Mouse (Mus musculus) adipocyte (in vitro differentiated cells): ENCODE results near the gene Kifc5b.
"Not testable (repeated sequence)": the region's sequence is repeated elsewhere in the genome, so short reads cannot be mapped to it uniquely, and the experiment has no call there.

Experiments
- DNase-seq: peaks from one replicate; pipeline ENCODE4 v3.0.0-alpha.2; 2016; ENCODE audit warnings: low spot score

The Kifc5b gene

DNA sequence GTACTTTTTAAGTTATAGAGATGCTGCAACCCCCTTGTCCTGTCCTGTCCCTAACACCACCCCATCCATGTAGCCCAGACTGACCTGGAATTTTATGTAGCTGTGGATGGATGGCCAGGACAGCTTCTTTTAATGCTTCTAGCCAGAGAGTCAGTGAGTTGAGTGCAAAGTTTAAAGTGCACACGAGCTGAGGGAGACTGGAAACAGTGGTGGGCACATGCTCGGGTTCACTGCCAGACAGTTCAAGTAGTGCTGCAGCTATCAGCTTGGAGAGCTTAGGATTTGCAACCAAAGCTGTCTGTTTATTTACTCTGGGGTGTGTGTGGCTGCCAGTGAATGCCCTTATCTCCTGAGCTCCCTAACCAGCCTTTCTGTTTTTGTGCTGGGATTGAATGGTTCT is 2.6 kb downstream of the Kifc5b start:
- DNase-seq: not testable (repeated sequence)

DNA sequence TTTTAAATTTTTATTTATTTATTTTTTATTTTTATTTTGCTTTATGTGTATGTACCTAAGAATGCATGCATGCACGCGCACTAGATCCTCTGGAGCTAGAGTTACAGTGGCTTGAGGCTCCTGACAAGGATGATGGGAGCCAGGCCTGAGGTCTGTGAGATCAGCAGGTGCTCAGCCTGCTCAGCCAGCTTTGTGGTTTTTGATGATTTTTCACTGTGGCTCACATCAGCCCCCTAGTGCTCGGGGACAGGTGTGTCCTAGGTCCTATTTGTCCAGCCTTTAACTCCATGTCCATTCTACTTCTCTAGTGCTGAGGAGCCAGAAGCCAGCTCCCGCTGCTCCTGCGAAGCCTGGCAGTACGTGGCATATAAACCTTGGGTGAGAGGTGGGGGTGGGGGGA is 5.5 kb downstream of the Kifc5b start:
- DNase-seq: not testable (repeated sequence)

DNA sequence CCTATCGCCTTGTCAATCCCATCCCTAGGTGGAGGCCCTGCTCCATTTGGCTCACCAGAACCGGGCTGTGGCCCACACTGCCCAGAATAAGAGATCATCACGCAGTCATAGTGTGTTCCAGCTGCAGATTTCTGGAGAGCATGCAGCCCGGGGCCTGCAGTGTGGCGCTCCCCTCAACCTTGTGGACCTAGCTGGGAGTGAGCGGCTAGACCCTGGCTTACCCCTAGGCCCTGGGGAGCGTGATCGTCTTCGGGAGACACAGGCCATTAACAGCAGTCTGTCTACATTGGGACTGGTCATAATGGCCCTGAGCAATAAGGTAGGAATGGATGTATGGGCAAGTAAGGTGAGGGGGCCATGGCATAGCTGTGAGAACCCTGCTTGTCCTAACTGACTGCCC is 8.5 kb downstream of the Kifc5b start:
- DNase-seq: not testable (repeated sequence)

DNA sequence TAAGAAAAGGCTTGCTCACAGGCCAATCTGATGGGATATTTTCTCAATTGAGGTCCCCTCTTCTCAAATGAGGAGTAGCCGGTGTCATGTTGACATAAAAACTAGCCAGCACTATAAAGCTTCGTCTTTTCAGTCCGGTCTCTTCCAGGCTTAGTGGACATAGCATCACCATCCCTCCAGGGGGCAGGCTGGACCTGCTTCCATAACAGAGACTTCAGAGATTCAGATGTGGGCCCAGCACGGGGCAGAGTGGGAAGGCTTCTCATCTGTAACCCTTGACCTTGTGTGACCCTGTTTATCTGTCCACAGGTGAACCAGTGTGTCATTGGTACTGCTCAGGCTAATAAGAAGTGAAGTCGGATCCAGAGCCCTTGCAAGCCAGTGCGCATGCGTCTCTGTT is 14.9 kb downstream of the Kifc5b start:
- DNase-seq: peak; percentile 70

DNA sequence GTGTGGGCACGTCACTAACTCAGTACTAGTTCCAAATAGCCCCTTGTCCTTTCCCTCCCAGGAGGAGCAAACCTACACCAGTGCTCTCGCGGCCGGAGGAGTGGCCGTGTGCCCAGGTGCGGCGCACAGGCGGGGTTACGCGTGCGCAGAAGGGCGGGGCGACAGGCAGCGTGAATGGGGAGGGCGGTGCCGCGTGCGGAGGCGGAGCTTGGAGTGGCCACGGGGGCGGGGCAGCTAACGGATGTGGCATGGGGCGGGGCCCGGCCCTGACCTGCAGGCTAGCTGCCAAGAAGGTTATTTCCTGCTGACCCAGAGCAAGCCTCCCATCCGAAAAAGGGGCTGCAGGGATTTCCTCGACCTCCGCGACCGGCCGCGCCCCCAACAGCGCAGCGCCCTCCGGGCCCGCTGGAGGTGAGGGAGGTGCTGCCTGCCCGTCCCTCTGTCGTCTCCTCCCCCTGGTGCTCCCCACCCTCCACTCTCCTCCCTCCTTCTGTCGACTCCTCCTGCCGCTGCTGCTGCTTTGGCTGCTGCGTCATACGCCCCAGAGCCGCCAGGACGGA is 16.0 kb downstream of the Kifc5b start, which contains the start of gene Phf1:
Phf1 (plus strand) TSS at position 214 of the 560 bp plus-strand sequence.
- peak; percentile 94 for DNase-seq

DNA sequence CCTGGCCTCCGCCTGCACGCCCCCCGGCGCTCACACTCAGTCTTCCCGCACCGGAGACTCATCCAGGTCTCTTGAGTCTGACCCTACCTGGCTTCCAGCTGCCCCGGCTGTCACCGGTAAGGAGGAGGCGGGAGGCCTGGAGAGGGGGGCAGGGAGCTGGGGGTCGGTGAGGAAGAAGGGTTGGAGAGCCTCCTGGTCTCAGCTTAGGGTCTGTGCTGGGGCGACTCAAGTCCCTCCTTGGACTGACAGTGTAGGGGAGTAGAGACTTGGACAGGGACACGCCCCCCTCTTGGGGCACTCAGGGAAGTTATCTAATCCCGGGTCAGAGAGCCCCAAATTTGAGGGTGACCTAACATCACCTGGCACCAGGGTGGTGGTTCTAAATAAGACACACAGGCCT is 16.5 kb downstream of the Kifc5b start:
- DNase-seq: peak; percentile 39

DNA sequence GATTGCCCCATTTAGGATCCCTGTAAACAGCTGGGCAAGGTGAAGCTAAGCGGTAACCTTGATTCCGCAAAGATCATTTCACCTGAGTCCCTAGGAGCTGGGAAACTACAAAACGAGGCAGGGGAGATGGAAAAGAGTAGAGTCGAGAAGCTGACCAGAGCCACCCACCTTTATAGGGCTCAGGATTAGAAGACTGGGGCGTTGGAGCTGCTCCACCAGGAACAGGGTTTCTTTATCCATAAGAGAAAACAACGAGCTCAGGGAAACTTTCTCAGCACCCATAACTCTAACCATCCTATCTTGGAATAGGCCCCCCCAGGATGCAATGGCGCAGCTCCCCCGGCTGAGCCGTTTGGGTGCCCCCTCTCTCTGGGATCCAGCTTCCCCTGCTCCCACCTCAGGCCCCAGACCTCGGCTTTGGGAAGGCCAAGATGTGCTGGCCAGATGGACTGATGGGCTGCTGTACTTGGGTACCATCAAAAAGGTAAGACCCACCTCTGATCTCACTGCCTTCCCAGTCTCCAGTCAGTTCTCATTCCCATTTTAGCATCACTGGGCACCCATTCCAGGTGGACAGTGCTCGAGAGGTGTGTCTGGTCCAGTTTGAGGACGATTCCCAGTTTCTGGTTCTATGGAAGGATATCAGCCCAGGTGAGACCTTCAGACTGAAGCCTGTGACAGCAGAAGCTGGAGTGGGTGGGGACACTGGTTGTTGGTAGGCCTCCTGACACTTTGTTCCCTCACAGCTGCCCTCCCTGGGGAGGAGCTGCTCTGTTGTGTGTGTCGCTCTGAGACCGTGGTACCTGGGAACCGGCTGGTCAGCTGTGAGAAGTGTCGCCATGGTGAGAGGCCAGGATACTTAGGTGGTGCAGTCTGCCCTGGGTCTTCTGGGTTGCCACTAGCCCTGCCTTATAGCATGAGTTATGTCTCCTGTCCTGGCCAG is 17.3 kb downstream of the Kifc5b start:
- DNase-seq: no peak

DNA sequence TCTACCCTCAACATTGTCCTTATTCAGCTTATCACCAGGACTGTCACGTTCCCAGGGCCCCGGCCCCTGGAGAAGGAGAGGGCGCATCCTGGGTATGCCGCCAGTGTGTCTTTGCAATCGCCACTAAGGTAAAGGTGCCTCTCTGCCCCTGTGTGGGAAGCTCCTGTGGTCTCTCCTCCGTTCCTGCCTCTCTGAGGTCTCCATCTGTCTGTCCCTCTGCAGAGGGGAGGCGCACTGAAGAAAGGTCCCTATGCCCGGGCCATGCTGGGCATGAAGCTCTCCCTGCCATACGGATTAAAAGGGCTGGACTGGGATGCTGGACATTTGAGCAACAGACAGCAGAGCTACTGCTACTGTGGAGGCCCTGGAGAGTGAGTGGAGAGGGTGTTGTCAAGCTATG is 18.1 kb downstream of the Kifc5b start:
- no peak for DNase-seq

DNA sequence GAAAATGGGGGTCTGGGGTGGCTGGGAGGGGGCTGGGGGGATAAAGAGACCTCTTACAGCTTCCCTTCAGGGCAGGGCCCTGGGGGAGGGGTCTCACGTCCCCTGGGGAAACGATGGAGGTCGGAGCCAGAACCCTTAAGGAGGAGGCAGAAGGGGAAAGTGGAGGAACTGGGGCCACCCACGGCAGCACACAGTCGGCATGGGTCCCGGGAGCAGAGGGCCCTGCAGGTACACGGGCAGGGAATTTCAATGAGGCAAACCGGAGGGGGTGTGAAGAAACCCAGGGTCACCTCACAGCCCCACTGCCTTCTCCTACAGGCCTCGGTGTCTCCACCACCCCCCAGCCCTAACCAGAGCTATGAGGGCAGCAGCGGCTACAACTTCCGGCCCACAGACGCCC is 19.6 kb downstream of the Kifc5b start:
- no peak for DNase-seq

DNA sequence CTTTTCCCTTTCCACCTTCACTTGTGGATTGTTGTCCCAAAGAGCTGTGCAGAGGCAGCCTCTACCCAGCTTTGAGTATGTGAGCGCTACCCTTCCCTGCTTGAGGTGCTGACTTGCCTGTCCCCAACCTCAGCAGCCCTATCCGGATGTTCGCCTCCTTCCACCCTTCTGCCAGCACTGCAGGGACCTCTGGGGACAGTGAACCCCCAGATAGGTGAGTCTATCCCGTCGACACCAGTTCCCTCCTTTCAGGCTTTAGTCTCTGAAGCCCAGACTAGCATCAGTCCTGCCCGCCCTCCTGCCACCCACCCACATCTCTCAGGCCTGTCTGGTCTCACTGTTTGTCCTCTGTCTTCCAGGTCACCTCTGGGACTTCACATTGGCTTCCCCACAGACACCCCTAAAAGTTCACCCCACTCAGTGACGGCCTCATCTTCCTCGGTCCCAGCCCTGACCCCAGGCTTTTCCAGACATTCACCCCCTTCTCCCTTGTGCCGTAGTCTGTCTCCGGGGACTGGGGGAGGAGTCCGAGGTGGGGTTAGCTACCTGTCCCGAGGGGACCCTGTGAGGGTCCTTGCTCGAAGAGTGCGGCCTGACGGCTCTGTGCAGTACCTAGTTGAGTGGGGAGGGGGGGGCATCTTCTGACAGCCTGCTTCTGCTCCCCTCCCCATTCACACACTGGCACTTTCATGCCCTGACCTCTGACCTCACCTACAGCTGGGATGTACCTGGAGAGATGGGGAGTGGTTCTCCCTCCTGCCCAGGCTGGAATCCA is 20.2 kb downstream of the Kifc5b start:
- no peak for DNase-seq

DNA sequence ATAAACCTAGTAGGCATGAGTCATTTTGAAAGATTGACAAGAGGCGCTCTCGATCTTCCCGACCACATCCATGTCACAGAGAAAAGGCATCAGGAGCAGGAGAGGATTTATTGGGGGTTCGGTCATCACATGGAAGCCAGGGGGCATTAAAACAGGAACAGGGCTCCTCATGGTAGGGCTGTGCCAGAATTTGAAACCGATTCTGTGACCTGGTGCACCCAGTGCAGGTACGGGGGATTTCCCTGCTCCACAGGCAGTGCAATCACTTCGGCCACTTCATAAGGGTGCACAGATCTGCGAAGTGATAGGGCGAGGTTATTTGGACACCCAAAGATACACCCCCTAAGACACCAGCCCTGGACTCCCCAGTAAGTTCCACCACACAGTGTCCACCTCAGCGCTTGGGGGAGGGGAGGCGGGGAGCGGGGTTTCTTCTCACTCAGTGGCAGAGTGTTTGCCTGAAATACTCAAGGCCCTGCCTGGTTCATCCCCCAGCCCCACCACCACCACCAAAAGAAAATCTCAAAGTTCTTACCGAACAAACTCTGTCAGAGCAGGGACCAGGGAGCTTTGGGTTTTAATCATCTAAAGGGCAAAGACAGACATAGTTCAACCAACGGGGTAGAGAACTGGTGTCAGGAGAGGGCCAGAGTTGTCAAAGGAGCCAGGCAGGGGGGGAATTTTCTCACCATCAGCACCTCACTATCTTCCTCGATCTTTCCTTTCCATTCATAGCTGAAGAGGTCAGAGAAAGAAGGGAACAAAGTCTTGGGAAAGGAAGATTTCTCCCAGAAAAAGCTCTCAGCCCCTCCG is 21.2 kb downstream of the Kifc5b start:
- no peak for DNase-seq

DNA sequence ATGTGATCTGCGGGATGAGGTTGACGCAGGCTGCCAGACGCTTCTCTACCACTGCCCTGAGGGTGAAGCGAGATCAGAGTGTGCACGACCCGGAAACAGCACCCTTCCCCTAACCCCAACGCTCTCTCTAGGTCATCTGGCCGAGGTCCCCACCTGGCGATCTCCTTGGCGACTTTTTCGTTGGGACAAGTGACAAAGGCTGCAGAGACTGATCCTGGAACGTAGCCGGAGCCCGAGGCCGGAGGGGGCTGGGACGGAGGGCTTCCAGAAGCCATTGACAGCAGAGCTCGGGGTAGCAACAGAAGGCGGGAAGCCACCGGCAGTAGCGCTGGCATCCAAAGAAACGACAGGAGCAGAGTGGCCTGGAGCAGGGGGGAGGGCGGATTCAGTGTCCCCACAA is 21.8 kb downstream of the Kifc5b start:
- no peak for DNase-seq

DNA sequence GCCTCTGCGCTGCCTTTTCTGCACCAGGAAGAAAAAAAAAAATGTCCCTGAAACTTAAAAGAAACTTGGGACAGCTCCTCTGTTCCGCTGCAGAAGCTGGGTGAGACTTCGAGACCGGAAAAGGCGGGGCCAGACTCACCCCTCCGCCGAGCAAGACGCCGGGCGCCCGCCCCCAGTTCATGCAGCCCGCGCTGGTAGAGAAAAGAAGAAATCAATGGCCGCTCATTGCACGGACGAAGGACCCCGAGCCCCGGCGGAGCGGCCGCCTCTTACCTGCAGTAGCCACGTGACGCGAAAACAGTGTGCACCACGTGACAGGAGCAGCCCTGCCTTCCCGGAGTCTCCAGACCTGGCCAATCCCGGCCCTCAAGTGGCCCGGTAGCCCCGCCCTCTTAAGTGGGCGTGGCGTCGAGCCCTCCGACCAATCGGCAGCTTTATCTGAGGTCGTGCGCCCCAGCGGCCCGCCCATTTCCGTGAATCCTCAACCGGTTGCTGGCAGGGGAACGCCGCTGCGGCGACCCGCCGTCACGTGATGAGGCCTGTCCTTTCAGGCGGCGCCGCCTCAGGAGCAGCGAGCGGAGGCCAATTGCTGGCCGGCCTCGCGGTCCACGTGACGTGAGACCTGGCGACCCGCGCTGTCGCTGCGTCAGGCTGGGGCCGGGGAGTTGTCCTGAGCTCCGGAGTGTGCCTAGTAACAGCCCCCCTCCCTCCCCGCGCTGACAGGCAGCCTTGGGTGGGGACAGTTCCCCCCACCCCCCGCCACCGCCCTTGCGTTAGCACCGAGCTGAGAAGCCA is 22.5 kb downstream of the Kifc5b start, which contains the start of gene Cuta:
Cuta (minus strand) TSS at position 392 of the 795 bp plus-strand sequence.
- DNase-seq: peak; percentile 100

DNA sequence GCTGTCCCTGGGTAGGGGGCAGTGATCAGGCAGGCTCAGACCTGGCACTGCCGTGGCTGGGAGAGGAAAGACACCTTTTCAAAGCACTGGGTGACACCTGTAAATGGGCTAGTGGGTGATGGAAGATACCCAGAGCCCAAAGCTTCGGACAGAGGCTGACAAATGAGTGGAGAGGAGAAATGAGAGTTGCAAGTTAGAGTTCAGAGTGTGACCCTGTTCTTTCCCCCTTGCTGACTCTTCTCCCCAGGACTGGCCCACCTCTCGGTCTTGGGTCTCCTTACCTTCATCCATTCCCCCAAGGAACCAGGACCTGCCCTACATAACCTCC is 23.0 kb downstream of the Kifc5b start:
- DNase-seq: no peak

DNA sequence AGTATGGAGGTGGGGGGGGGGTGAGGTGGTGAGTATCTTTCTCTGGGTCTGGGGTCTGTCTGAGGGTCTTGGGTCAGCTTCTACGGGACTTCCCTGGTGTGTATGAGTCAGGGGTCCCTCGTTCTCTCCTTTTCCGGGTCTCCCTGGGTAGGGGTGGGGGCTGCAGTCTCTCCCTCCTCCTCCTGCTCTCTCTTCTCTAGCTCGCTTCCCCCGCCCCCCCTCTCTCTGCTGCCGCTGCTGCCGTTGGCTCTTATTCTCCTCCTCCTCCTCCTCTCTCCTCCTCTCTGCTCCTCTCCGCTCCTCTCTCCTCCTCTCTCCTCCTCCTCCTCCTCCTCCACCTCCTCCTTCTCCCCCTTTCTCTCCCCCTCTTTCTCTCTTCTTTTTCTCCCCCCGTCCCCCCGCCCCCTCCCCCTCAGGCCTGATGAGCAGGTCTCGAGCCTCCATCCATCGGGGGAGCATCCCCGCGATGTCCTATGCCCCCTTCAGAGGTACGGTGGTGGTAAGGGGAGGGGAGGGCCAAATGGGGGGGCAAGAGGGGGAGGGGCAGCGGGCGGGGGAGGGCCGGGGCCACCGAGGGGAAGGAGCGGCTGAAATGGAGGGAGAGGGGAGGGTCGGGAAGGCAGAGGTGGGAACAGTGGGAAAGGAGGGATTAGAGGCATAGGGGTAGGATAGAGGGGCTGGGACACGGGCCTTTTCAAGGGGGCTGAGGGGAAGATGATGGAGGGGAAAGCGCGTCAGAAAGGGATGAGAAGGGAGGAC is 24.3 kb downstream of the Kifc5b start, which contains the start of gene Syngap1:
Syngap1 (plus strand) TSS at position 223 of the 759 bp plus-strand sequence.
- no peak for DNase-seq

DNA sequence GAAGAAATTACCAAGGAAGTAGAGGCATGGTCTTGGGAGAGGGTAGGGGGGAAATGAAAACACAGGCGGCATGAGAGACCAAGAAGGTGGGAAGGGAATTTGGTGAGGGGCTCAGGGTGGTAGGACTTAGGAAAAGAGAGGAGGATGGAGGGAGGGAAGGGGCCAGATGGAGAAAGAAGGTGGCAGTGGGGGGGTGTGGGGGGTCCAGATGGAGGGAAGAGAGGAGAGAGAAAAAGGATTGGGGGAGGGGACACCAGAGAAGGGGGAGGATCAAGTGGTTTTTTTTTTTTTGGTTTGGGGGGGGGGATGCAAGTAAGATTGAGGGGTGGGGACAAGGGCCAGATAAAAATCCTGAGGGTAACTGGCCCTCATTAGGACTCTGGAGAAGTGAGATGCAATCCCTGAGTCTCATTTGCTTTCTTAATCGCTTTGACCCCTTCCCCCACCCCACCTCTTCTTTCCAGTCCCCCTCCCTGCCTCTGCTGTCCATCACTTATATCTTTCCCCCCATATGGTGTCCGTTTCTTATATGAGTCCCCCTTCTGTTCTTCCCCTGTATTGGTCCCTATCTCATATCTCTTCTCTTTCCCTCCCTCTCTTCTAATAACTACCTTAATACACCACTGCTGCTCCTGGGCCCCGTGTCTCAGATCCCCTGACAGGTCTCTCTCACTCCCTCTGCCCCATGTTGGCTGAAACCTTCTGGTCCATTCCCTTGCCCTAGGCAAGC is 25.1 kb downstream of the Kifc5b start:
- no peak for DNase-seq

DNA sequence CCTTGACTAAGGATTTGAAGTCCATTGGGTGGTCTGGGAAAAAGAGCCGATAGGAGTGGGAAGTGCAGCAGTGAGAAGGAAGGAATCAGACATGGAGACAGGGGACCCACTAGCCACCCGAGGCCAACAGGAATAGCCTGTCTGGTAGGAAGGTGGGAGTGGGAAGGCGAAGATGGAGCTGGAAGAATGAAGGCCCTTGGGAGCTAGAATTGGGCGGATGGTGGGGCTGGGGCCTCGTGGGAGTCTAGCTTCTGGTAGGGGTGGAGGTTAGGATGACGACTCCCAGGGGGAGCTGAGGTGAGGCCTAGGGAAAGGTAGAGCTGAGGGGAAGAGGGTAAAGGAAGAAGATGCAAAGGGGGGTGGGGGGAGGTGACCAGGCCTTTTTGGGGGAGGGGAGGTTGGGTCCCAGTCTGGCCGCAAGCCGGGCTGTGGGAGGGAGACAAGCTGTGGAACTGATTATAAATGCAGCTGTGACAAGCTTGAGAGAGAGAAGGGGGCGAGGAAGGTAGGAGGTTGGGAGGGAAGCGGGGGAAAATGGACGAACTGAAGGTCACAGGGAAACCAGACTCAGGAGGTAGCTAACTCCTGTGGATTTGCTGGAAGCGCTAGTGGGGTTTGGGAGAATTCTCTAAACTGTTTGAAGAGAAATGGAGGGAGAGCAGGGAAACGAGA is 29.1 kb downstream of the Kifc5b start:
- no peak for DNase-seq

DNA sequence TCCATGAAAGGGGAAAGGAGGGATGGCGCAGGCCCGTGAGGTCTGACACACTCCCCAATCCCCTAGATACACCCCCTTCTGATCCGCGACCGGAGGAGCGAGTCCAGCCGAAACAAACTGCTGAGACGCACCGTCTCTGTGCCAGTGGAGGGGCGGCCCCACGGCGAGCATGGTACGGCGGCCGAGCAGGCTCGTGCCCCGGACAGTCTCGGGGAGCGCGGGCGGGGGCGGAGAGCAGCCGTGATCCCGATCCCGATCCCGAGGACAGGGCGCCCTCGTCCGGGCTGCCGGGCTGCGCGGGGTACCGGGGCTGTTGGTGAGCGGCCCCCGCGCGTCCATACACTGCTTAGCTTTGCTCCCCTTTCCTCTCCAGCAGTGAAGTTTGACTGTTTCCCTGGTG is 29.7 kb downstream of the Kifc5b start:
- DNase-seq: no peak
